Mouse (Mus musculus) thymus, postnatal 4 days (tissue): ENCODE measurements around the gene Topbp1.
A peak's percentile ranks its signal among the peaks of the same experiment; 100 is the strongest.
"Not testable (repeated sequence)": the region's sequence is repeated elsewhere in the genome, so short reads cannot be mapped to it uniquely, and the experiment has no call there.

Experiments
- DNase-seq: peaks from one replicate; pipeline ENCODE4 v3.0.0; 2021

The Topbp1 gene

GRCm38 (mm10) chr9:103353500-103354260, 48.7 kb downstream of the Topbp1 start:
- DNase-seq = not testable (repeated sequence)

GRCm38 (mm10) chr9:103357893-103358292, 52.9 kb downstream of the Topbp1 start:
- DNase-seq = peak; percentile 37

- no peak for DNase-seq
These were observed 53.5 kb downstream of the Topbp1 start for GRCm38 (mm10) chr9:103358545-103358944.

- no peak for DNase-seq
These were observed 55.6 kb downstream of the Topbp1 start for GRCm38 (mm10) chr9:103360642-103361041.

GRCm38 (mm10) chr9:103363088-103363487, 58.1 kb downstream of the Topbp1 start:
- DNase-seq = no peak

GRCm38 (mm10) chr9:103363730-103364417, 58.9 kb downstream of the Topbp1 start:
- peak; percentile 39 for DNase-seq

GRCm38 (mm10) chr9:103364601-103365289, 59.7 kb downstream of the Topbp1 start:
- peak; percentile 68 for DNase-seq

- DNase-seq = peak; percentile 98
These were observed 60.6 kb downstream of the Topbp1 start, which contains the start of gene Cdv3 for GRCm38 (mm10) chr9:103365290-103366247. Gene Cdv3 (minus strand): TSS chr9:103365840.

- DNase-seq = no peak
These were observed 61.3 kb downstream of the Topbp1 start for GRCm38 (mm10) chr9:103366356-103366755.

- no peak for DNase-seq
These were observed 64.9 kb downstream of the Topbp1 start for GRCm38 (mm10) chr9:103369951-103370350.

GRCm38 (mm10) chr9:103372271-103373010, 67.4 kb downstream of the Topbp1 start:
- no peak for DNase-seq

- DNase-seq = no peak
These were observed 71.6 kb downstream of the Topbp1 start for GRCm38 (mm10) chr9:103376346-103377320.

GRCm38 (mm10) chr9:103378686-103379085, 73.7 kb downstream of the Topbp1 start:
- DNase-seq = no peak

GRCm38 (mm10) chr9:103379199-103379598, 74.2 kb downstream of the Topbp1 start:
- no peak for DNase-seq

GRCm38 (mm10) chr9:103380566-103380965, 75.6 kb downstream of the Topbp1 start:
- no peak for DNase-seq

- no peak for DNase-seq
These were observed 78.0 kb downstream of the Topbp1 start for GRCm38 (mm10) chr9:103382989-103383388.

GRCm38 (mm10) chr9:103383576-103383975, 78.6 kb downstream of the Topbp1 start:
- no peak for DNase-seq

- peak; percentile 54 for DNase-seq
These were observed 79.3 kb downstream of the Topbp1 start for GRCm38 (mm10) chr9:103384141-103384796.

GRCm38 (mm10) chr9:103385600-103385999, 80.6 kb downstream of the Topbp1 start:
- no peak for DNase-seq

- DNase-seq = no peak
These were observed 81.6 kb downstream of the Topbp1 start for GRCm38 (mm10) chr9:103386573-103386972.
